Mouse (Mus musculus) cerebellum, adult 2 months (tissue): ENCODE results near the gene Camsap2. TPM values are rescaled to one million over a fixed set of nuclear protein-coding genes. Genes with fewer than 3 reads are reported as not detected.

ENCODE experiments used
- DNase-seq, 2 experiments: peaks; one replicate each; pipeline ENCODE4 v3.0.0; 2021
- H3K27ac ChIP-seq: fragments of 200-500 bp; 2 replicates; pipeline ENCODE4 v1.5.1; 2012; ENCODE audit warnings: low read length, control low read depth, inconsistent platforms; ENCODE audit not compliant: insufficient read depth
- H3K27me3 ChIP-seq: fragments of 200-500 bp; 2 replicates; pipeline ENCODE4 v1.6.1; 2012; ENCODE audit warnings: inconsistent platforms, mild to moderate bottlenecking, low read length, moderate library complexity; ENCODE audit not compliant: control insufficient read depth, insufficient read depth
- H3K4me1 ChIP-seq: fragments of 200-500 bp; 2 replicates; pipeline ENCODE4 v1.6.1; 2011; ENCODE audit warnings: low read length; ENCODE audit not compliant: control insufficient read depth, insufficient read depth
- H3K4me3 ChIP-seq: fragments of 200-500 bp; replicated peaks from 2 replicates; pipeline ENCODE3; 2011; ENCODE audit warnings: mild to moderate bottlenecking, low read depth, low read length, control low read depth; ENCODE audit not compliant: insufficient read depth
- CTCF ChIP-seq: fragments of 200-500 bp; IDR thresholded peaks from 2 replicates; pipeline ENCODE4 v1.5.1; 2011; ENCODE audit warnings: low read depth, mild to moderate bottlenecking, control low read depth, low read length, moderate library complexity, borderline replicate concordance; ENCODE audit not compliant: insufficient read depth
- POLR2A ChIP-seq: fragments of 200-500 bp; IDR thresholded peaks from 2 replicates; pipeline ENCODE4 v1.6.1; 2011; ENCODE audit warnings: low read length, control low read depth, borderline replicate concordance; ENCODE audit not compliant: insufficient read depth
- WGBS: fragments of 180-500 bp; shearing (Covaris S2); methylation state at CpG from one replicate; pipeline ENCODE4 v1.1.7; 2018; 5-methylcytosine and 5-hydroxymethylcytosine counted together
- polyA plus RNA-seq: library from polyadenylated mRNA; depleted of rRNA; stranded (reverse); fragments of >200 nt; gene quantifications from 2 replicates; pipeline ENCODE4 v1.2.3, GENCODE M21; 2012

The Camsap2 gene
- polyA plus RNA-seq, 1 experiment = 51.1 TPM

DNA sequence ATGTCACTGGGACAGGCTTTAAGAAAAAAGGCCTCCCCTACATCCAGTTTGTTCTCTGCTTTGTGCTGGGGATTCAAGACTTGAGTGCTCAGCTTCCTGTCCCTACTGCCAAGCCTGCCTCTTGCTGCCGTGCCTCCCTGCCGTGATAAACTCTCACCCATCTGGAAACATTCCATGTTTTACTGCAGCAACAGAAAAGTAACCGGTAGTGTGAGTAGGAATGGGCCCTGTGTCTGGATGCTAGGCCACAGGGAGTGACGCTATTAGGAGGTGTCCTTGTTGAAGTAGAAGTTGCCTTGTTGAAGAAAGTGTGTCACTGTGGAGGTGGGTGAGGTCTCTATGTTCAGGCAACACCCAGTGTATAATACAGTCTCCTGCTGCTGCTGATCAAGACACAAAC, 20.0 kb downstream of the Camsap2 start:
- peaks cover 14% of the 10 kb centered on the region for H3K4me1 ChIP-seq
- H3K4me3 ChIP-seq = no peak overlapping the region
- H3K27ac ChIP-seq = 0 out of 2 replicates have a peak overlapping the region, but pooled peaks have one; percentile 10
- DNase-seq = peak; percentile 58 to 76
- 1% methylated on average over 4 of the region's 4 CpGs for WGBS
- H3K27me3 ChIP-seq = no peaks in the 10 kb centered on the region
- TF ChIP-seq CTCF = no peak
- TF ChIP-seq POLR2A = no peak

DNA sequence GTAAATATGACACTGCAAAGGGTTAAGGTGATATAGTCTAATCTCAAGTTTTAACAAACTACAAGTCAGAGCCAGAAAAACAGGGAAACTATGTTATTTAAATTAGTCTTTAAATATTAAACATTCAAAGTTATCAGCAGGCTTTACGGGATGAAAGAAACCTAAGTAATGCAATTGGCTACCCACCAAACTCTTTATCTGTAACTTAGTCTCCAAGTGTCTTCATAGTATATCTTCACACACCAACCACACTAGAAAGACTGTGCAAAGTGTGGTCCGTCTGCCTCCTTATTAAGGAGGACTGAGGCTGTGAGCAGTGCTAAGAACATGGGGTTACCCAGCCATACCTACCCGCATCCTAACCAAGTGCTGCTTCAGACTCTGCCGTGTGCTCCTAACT, 23.6 kb downstream of the Camsap2 start:
- H3K4me1 ChIP-seq = peaks cover 8% of the 10 kb centered on the region; the same call in 1 of the 2 replicates
- TF ChIP-seq CTCF (no peak), POLR2A (no peak)
- no peaks in the 10 kb centered on the region for H3K27me3 ChIP-seq
- no peak for DNase-seq
- no peak overlapping the region for H3K27ac ChIP-seq
- no peak overlapping the region for H3K4me3 ChIP-seq
- 92% methylated on average over 4 of the region's 4 CpGs for WGBS

DNA sequence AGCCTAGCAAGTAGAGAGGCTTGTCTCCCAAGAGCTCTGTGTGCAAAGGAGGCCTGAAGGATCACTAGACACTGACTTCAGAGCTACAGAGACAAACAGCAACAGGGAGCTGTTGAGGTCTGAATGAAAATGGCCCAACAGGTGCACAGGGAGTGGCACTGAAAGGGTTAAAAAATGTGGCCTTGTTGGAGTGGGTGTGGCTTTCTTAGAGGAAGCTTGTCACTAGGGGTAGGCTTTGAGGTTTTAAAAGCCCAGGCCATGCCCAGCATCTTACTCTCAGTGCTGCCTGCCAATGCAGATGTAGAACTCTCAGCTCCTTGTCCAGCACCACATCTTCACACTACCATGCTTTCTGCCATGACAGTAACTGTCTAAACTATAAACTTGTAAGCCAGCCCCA, 29.6 kb downstream of the Camsap2 start:
- peaks cover 4% of the 10 kb centered on the region; the same call in 1 of the 2 replicates for H3K4me1 ChIP-seq
- TF ChIP-seq CTCF = no peak
- no peak for TF ChIP-seq POLR2A
- DNase-seq = no peak
- H3K4me3 ChIP-seq = no peak overlapping the region
- no peaks in the 10 kb centered on the region for H3K27me3 ChIP-seq
- no peak overlapping the region for H3K27ac ChIP-seq

DNA sequence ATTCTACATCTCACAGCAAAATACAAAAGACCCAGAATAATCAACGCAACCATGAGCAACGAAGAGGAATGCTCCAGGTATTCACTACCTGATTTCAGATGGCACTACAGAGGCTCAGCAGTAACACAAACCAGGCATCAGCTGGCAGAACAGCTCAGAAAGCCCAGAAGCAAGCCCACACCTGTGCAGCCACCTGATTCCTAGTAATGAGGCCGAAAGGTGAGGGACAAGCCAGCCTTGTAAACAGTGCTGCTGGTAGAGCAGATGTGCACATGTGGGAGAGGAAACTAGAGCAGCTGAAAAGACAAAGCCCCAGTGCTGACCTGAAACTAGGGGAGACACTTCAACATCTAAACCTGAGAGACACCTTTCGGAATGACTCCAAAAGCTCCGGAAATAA, 36.7 kb downstream of the Camsap2 start:
- H3K27me3 ChIP-seq = no peaks in the 10 kb centered on the region
- WGBS = 91% methylated on average over 5 of the region's 5 CpGs
- peaks cover 4% of the 10 kb centered on the region for H3K4me1 ChIP-seq
- H3K27ac ChIP-seq = no peak overlapping the region
- no peak for DNase-seq
- no peak overlapping the region for H3K4me3 ChIP-seq
- TF ChIP-seq CTCF (no peak), POLR2A (no peak)

DNA sequence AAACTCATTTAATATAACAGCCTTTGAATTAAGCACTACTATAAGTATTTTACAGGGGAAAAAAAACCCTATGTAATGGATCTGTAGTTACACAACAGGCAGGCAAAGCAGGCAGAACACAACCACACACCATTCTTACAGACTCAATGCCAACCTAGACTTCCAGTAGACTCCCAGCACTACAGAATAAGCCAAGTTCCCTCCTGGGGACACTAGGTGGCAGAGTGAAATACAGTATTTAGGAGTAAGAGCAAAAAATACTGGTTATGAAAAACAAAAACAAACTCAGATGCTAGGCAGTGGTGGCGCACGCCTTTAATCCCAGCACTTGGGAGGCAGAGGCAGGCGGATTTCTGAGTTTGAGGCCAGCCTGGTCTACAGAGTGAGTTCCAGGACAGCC, 39.5 kb downstream of the Camsap2 start:
- no peak overlapping the region for H3K4me3 ChIP-seq
- H3K27me3 ChIP-seq = no peaks in the 10 kb centered on the region
- WGBS = 61% methylated on average over 3 of the region's 3 CpGs
- DNase-seq = peak; percentile 47 to 60
- peak; percentile 50; the same call in 1 of the 2 replicates for TF ChIP-seq CTCF
- TF ChIP-seq POLR2A = no peak
- H3K27ac ChIP-seq = no peak overlapping the region
- peaks cover 5% of the 10 kb centered on the region for H3K4me1 ChIP-seq

DNA sequence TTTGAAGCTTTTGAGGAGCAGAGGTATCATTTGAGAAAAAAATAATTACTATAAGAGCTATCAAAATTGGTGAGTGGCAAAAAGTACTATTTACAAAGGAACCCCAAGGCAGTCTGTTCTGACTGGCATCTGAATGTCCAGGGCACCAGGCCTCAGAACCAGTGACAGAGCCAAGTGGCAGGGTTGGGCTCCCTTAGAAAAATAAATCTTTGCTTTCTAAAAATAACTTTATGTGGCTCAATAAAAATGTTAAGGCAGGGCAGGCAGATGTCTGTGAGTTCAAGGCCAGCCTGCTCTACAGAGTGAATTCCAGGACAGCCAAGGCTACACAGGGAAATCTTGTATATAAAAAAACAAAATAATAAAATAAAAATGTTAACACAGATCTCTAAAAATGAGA, 51.9 kb downstream of the Camsap2 start:
- TF ChIP-seq POLR2A (no peak), CTCF (no peak)
- H3K4me3 ChIP-seq = no peak overlapping the region
- no peaks in the 10 kb centered on the region for H3K27me3 ChIP-seq
- H3K4me1 ChIP-seq = no peaks in the 10 kb centered on the region
- no peak overlapping the region for H3K27ac ChIP-seq
- no peak for DNase-seq

DNA sequence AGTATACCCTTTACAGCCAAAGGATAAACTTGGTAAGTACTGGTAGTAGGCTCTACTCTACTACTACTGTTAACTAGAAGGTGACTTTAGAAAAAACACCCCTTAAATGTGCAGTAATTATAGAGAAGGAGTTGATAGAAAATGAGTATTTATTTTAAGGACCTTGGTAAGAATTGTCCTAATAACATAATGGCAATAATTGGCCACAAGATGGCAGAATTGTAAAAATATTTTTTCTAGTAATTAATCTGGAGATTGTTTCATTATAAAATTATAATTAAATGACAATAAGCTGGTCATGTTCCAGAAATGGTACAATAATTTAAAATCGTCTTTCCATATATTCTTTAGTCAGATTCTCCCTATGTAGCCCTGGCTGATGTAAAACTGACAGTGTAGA, 56.1 kb downstream of the Camsap2 start:
- no peak overlapping the region for H3K27ac ChIP-seq
- H3K4me3 ChIP-seq = no peak overlapping the region
- no peaks in the 10 kb centered on the region for H3K27me3 ChIP-seq
- H3K4me1 ChIP-seq = no peaks in the 10 kb centered on the region
- no peak for TF ChIP-seq POLR2A
- peak; percentile 2; the same call in 1 of the 2 replicates for TF ChIP-seq CTCF
- no peak for DNase-seq
- WGBS = 62% methylated on average over 1 of the region's 1 CpGs

DNA sequence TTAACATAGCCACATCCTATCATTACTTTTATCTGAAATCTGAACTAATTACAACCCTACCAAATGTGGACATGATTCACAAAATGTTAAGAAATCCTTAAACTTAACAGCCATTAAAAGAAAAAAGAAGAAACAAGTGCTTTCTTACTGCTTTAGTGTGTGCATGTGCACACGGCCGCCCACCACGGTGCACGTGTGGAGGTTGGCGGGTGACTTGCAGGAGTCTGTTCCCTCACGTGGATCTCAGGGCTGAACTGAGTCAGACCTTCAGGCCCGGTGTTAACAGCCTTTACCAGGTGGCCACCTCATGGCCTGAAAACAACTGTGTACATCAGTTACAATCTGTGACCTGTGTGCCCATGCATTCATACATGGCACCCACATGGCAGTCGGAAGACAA, 68.5 kb downstream of the Camsap2 start:
- Histone ChIP-seq H3K4me1 (no peaks in the 10 kb centered on the region), H3K27ac (no peak overlapping the region), H3K27me3 (no peaks in the 10 kb centered on the region), H3K4me3 (no peak overlapping the region)
- no peak for DNase-seq
- TF ChIP-seq POLR2A (no peak), CTCF (no peak)
- WGBS = 86% methylated on average over 8 of the region's 8 CpGs
